Mouse (Mus musculus): Measurements from ENCODE around the gene Trpm8. TPM values are rescaled to one million over a fixed set of nuclear protein-coding genes. Genes with fewer than 3 reads are reported as not detected.

The Trpm8 gene
- polyA plus RNA-seq, 1 experiment from 2014 or later, result not detected

- Histone ChIP-seq H3K9ac (replicated peaks) (no peak overlapping the region), H3K9me3 (no peaks in the 10 kb centered on the region), H3K4me3 (no peak overlapping the region), H3K36me3 (peaks cover 61% of the 10 kb centered on the region), H3K27me3 (no peaks in the 10 kb centered on the region), H3K4me1 (peaks cover 16% of the 10 kb centered on the region), H3K27ac (replicated peaks) (no peak overlapping the region), H3K4me2 (replicated peaks) (no peak overlapping the region)
- no peak for ATAC-seq (ENCODE audit: low FRiP score, low read depth)
- WGBS, result 59% methylated on average over 4 of the region's 4 CpGs
Observed at GRCm38 (mm10) chr1:88272851-88273250, 4.6 kb upstream of the Trpm8 start.

- Histone ChIP-seq H3K9ac (replicated peaks) (no peak overlapping the region), H3K27me3 (no peaks in the 10 kb centered on the region), H3K36me3 (peaks cover 56% of the 10 kb centered on the region), H3K27ac (replicated peaks) (no peak overlapping the region), H3K4me1 (peaks cover 16% of the 10 kb centered on the region), H3K9me3 (no peaks in the 10 kb centered on the region), H3K4me2 (replicated peaks) (no peak overlapping the region), H3K4me3 (no peak overlapping the region)
- WGBS, result 97% methylated on average over 3 of the region's 3 CpGs
- ATAC-seq (ENCODE audit: low FRiP score, low read depth), result no peak
Observed at GRCm38 (mm10) chr1:88273326-88273725, 4.1 kb upstream of the Trpm8 start.

- no peaks in the 10 kb centered on the region for H3K27me3 ChIP-seq
- peaks cover 51% of the 10 kb centered on the region for H3K36me3 ChIP-seq
- no peaks in the 10 kb centered on the region for H3K9me3 ChIP-seq
- no peak for ATAC-seq (ENCODE audit: low FRiP score, low read depth)
- no peak overlapping the region for H3K4me2 ChIP-seq (replicated peaks)
- H3K27ac ChIP-seq (replicated peaks), result no peak overlapping the region
- H3K9ac ChIP-seq (replicated peaks), result no peak overlapping the region
- H3K4me1 ChIP-seq, result peaks cover 16% of the 10 kb centered on the region
- H3K4me3 ChIP-seq, result no peak overlapping the region
- WGBS, result 82% methylated on average over 4 of the region's 4 CpGs
Observed at GRCm38 (mm10) chr1:88273832-88274231, 3.6 kb upstream of the Trpm8 start.

GRCm38 (mm10) chr1:88274371-88275077 lies 2.9 kb upstream of the Trpm8 start:
- 76% methylated on average over 11 of the region's 11 CpGs for WGBS
- Histone ChIP-seq H3K4me2 (replicated peaks) (no peak overlapping the region), H3K27me3 (no peaks in the 10 kb centered on the region), H3K36me3 (peaks cover 44% of the 10 kb centered on the region), H3K4me1 (peaks cover 16% of the 10 kb centered on the region), H3K9ac (replicated peaks) (no peak overlapping the region), H3K9me3 (no peaks in the 10 kb centered on the region), H3K4me3 (no peak overlapping the region), H3K27ac (replicated peaks) (no peak overlapping the region)
- no peak for ATAC-seq (ENCODE audit: low FRiP score, low read depth)

GRCm38 (mm10) chr1:88275078-88275680 lies 2.3 kb upstream of the Trpm8 start:
- H3K36me3 ChIP-seq, result peaks cover 39% of the 10 kb centered on the region
- H3K4me2 ChIP-seq (replicated peaks), result no peak overlapping the region
- H3K27me3 ChIP-seq, result no peaks in the 10 kb centered on the region
- H3K4me1 ChIP-seq, result peaks cover 16% of the 10 kb centered on the region
- H3K4me3 ChIP-seq, result no peak overlapping the region
- no peak overlapping the region for H3K27ac ChIP-seq (replicated peaks)
- H3K9me3 ChIP-seq, result no peaks in the 10 kb centered on the region
- no peak for ATAC-seq (ENCODE audit: low FRiP score, low read depth)
- no peak overlapping the region for H3K9ac ChIP-seq (replicated peaks)
- 68% methylated on average over 13 of the region's 13 CpGs for WGBS

- Histone ChIP-seq H3K9me3 (no peaks in the 10 kb centered on the region), H3K27ac (replicated peaks) (no peak overlapping the region), H3K27me3 (no peaks in the 10 kb centered on the region), H3K4me2 (replicated peaks) (peak overlapping the region; percentile 53), H3K4me1 (peaks cover 16% of the 10 kb centered on the region), H3K36me3 (peaks cover 39% of the 10 kb centered on the region), H3K9ac (replicated peaks) (peak overlapping the region; percentile 72), H3K4me3 (peak overlapping the region; percentile 49)
- no peak for ATAC-seq (ENCODE audit: low FRiP score, low read depth)
- 69% methylated on average over 13 of the region's 13 CpGs for WGBS
Observed at GRCm38 (mm10) chr1:88275698-88276523, 1.6 kb upstream of the Trpm8 start.

- H3K4me1 ChIP-seq, result peaks cover 16% of the 10 kb centered on the region
- peak overlapping the region; percentile 68 for H3K27ac ChIP-seq (replicated peaks)
- H3K4me3 ChIP-seq, result peak overlapping the region; percentile 49
- H3K9ac ChIP-seq (replicated peaks), result peak overlapping the region; percentile 72
- whole genome bisulfite sequencing, result 30% methylated on average over 10 of the region's 10 CpGs
- ATAC-seq (ENCODE audit: low FRiP score, low read depth), result peak; percentile 47
- no peaks in the 10 kb centered on the region for H3K27me3 ChIP-seq
- H3K36me3 ChIP-seq, result peaks cover 34% of the 10 kb centered on the region
- peaks cover 3% of the 10 kb centered on the region for H3K9me3 ChIP-seq
- H3K4me2 ChIP-seq (replicated peaks), result peak overlapping the region; percentile 53
Observed at GRCm38 (mm10) chr1:88276524-88277097, 850 bp upstream of the Trpm8 start.

GRCm38 (mm10) chr1:88277818-88278511 lies 504 bp downstream of the Trpm8 start:
- peak overlapping the region; percentile 53 for H3K4me2 ChIP-seq (replicated peaks)
- peaks cover 16% of the 10 kb centered on the region for H3K4me1 ChIP-seq
- no peak overlapping the region for H3K27ac ChIP-seq (replicated peaks)
- peak overlapping the region; percentile 49 for H3K4me3 ChIP-seq
- peak; percentile 6 for ATAC-seq (ENCODE audit: low FRiP score, low read depth)
- 68% methylated on average over 18 of the region's 18 CpGs for WGBS
- H3K9ac ChIP-seq (replicated peaks), result peak overlapping the region; percentile 72
- peaks cover 20% of the 10 kb centered on the region for H3K36me3 ChIP-seq
- H3K9me3 ChIP-seq, result peaks cover 16% of the 10 kb centered on the region
- no peaks in the 10 kb centered on the region for H3K27me3 ChIP-seq

GRCm38 (mm10) chr1:88279111-88280005 lies 1.9 kb downstream of the Trpm8 start:
- 70% methylated on average over 9 of the region's 9 CpGs for WGBS
- Histone ChIP-seq H3K4me1 (peaks cover 16% of the 10 kb centered on the region), H3K27me3 (no peaks in the 10 kb centered on the region), H3K27ac (replicated peaks) (no peak overlapping the region), H3K9me3 (peaks cover 29% of the 10 kb centered on the region), H3K4me3 (no peak overlapping the region), H3K36me3 (peaks cover 7% of the 10 kb centered on the region), H3K4me2 (replicated peaks) (no peak overlapping the region), H3K9ac (replicated peaks) (no peak overlapping the region)
- no peak for ATAC-seq (ENCODE audit: low FRiP score, low read depth)

GRCm38 (mm10) chr1:88280006-88280690 lies 2.7 kb downstream of the Trpm8 start:
- ATAC-seq (ENCODE audit: low FRiP score, low read depth), result no peak
- Histone ChIP-seq H3K27me3 (no peaks in the 10 kb centered on the region), H3K9me3 (peaks cover 37% of the 10 kb centered on the region), H3K27ac (replicated peaks) (no peak overlapping the region), H3K4me1 (peaks cover 16% of the 10 kb centered on the region), H3K9ac (replicated peaks) (no peak overlapping the region), H3K4me2 (replicated peaks) (no peak overlapping the region), H3K36me3 (0 out of 2 replicates have a peak, but pooled peaks cover under 1% of the 10 kb centered on the region), H3K4me3 (no peak overlapping the region)
- 75% methylated on average over 15 of the region's 15 CpGs for WGBS
